Mouse (Mus musculus) v-Abl transformed pro-B cells (cell line): Measurements from ENCODE around the gene Lrrc52.

Experiments used
- in situ Hi-C, 2 experiments: fragments of 400-800 bp; cut with MboI; formaldehyde crosslinking; loops; one replicate each; pipeline ENCODE4 v1.15.1; 2025; ENCODE audit not compliant: unreplicated experiment in 2 of 2

The Lrrc52 gene

GRCm38 (mm10) chr1:167466765-167467426 lies at the start of gene Lrrc52:
TSS of gene Lrrc52 (minus strand) at chr1:167466780.
- in situ Hi-C loops: no loop called here

- in situ Hi-C loops: no loop called here
These were observed 45.0 kb upstream of the Lrrc52 start for GRCm38 (mm10) chr1:167511621-167512020.

- in situ Hi-C loops: no loop called here
These were observed 39.5 kb upstream of the Lrrc52 start for GRCm38 (mm10) chr1:167506048-167506447.

GRCm38 (mm10) chr1:167505427-167505826 lies 38.8 kb upstream of the Lrrc52 start:
- in situ Hi-C loops: no loop called here

GRCm38 (mm10) chr1:167499097-167499850 lies 32.7 kb upstream of the Lrrc52 start:
- in situ Hi-C loops: no loop called here

- in situ Hi-C loops: no loop called here
These were observed 31.4 kb upstream of the Lrrc52 start for GRCm38 (mm10) chr1:167497991-167498390.

- in situ Hi-C loops: no loop called here
These were observed 31.0 kb upstream of the Lrrc52 start for GRCm38 (mm10) chr1:167497560-167497959.

- in situ Hi-C loops: no loop called here
These were observed 24.9 kb upstream of the Lrrc52 start for GRCm38 (mm10) chr1:167491501-167491900.

- in situ Hi-C loops: no loop called here
These were observed 21.4 kb upstream of the Lrrc52 start for GRCm38 (mm10) chr1:167487933-167488332.

GRCm38 (mm10) chr1:167486959-167487680 lies 20.5 kb upstream of the Lrrc52 start:
- in situ Hi-C loops: no loop called here

- in situ Hi-C loops: no loop called here
These were observed 16.3 kb upstream of the Lrrc52 start for GRCm38 (mm10) chr1:167482863-167483262.

GRCm38 (mm10) chr1:167473585-167473984 lies 7.0 kb upstream of the Lrrc52 start:
- in situ Hi-C loops: no loop called here

GRCm38 (mm10) chr1:167467916-167468315 lies 1.3 kb upstream of the Lrrc52 start:
- in situ Hi-C loops: no loop called here

- in situ Hi-C loops: no loop called here
These were observed 9.3 kb downstream of the Lrrc52 start for GRCm38 (mm10) chr1:167457311-167457710.

- in situ Hi-C loops: no loop called here
These were observed 13.5 kb downstream of the Lrrc52 start for GRCm38 (mm10) chr1:167453048-167453447.

GRCm38 (mm10) chr1:167452456-167452855 lies 14.1 kb downstream of the Lrrc52 start:
- in situ Hi-C loops: no loop called here

GRCm38 (mm10) chr1:167448598-167448997 lies 18.0 kb downstream of the Lrrc52 start:
- in situ Hi-C loops: no loop called here

GRCm38 (mm10) chr1:167448088-167448487 lies 18.5 kb downstream of the Lrrc52 start:
- in situ Hi-C loops: no loop called here

- in situ Hi-C loops: no loop called here
These were observed 20.1 kb downstream of the Lrrc52 start for GRCm38 (mm10) chr1:167446516-167446915.

- in situ Hi-C loops: no loop called here
These were observed 21.4 kb downstream of the Lrrc52 start for GRCm38 (mm10) chr1:167445167-167445566.

GRCm38 (mm10) chr1:167438231-167438885 lies 28.2 kb downstream of the Lrrc52 start:
- in situ Hi-C loops: no loop called here
